Mouse (Mus musculus) G1E (cell line): ENCODE data around the gene Egln1.

Experiments used
- CTCF ChIP-seq: IDR thresholded peaks from 2 replicates; pipeline ENCODE4 v1.5.1; 2012; ENCODE audit warnings: low read depth, low read length, inconsistent platforms, mixed read lengths
- POLR2AphosphoS5 ChIP-seq: IDR thresholded peaks from 2 replicates; pipeline ENCODE4 v1.6.1; 2012; ENCODE audit warnings: low read depth, low read length, inconsistent platforms; ENCODE audit not compliant: insufficient replicate concordance

- TF ChIP-seq CTCF, result no peak
- no peak for TF ChIP-seq POLR2AphosphoS5
Observed at GRCm38 (mm10) chr8:124980828-124981227, 31.7 kb upstream of the Egln1 start.
